Mouse (Mus musculus) stomach, postnatal 0 days (tissue): ENCODE measurements at regions not wholly inside any gene's neighbourhood (a gene's known extent, or its start where the extent isn't known, plus 50 kb on each side); places are given as distances from the start of the nearest gene placed in this dataset.

Experiments
- ATAC-seq: fragments of 200-750 bp; cut with Nextera tagmentation; 2 replicates; pipeline ENCODE4 v1.8.0; 2017; ENCODE audit not compliant: low FRiP score, low TSS enrichment
- DNase-seq: peaks from one replicate; pipeline ENCODE4 v3.0.0-alpha.2; 2016; ENCODE audit warnings: low spot score
- H3K27ac ChIP-seq: fragments of 300-500 bp; sonication (generic); replicated peaks from 2 replicates; pipeline ENCODE4 v1.5.1; 2014; ENCODE audit warnings: mild to moderate bottlenecking, control low read depth
- H3K27me3 ChIP-seq: fragments of 300-500 bp; sonication (generic); 2 replicates; pipeline ENCODE4 v1.6.1; 2014; ENCODE audit warnings: low read length; ENCODE audit not compliant: control insufficient read depth, insufficient read depth
- H3K36me3 ChIP-seq: fragments of 300-500 bp; sonication (generic); 2 replicates; pipeline ENCODE4 v1.6.1; 2014; ENCODE audit warnings: low read length, mixed read lengths; ENCODE audit not compliant: control insufficient read depth, insufficient read depth
- H3K4me1 ChIP-seq: fragments of 300-500 bp; sonication (generic); replicated peaks from 2 replicates; pipeline ENCODE4 v1.6.1; 2014; ENCODE audit warnings: antibody characterized with exemption; ENCODE audit not compliant: control insufficient read depth, insufficient read depth
- H3K4me2 ChIP-seq: fragments of 300-500 bp; sonication (generic); replicated peaks from 2 replicates; pipeline ENCODE4 v1.6.1; 2014; ENCODE audit warnings: low read depth, mild to moderate bottlenecking, control low read depth, moderate library complexity
- H3K4me3 ChIP-seq: fragments of 300-500 bp; sonication (generic); 2 replicates; pipeline ENCODE4 v1.5.1; 2014; ENCODE audit warnings: low read depth, low read length, control low read depth
- H3K9ac ChIP-seq: fragments of 300-500 bp; sonication (generic); 2 replicates; pipeline ENCODE4 v1.6.1; 2014; ENCODE audit warnings: mild to moderate bottlenecking, low read length, control low read depth, mixed read lengths
- H3K9me3 ChIP-seq: fragments of 300-500 bp; sonication (generic); 2 replicates; pipeline ENCODE4 v1.6.1; 2016; ENCODE audit warnings: low read length; ENCODE audit not compliant: control insufficient read depth
- CTCF ChIP-seq: IDR thresholded peaks from 2 replicates; pipeline ENCODE4 v1.5.1; 2016; ENCODE audit warnings: antibody characterized with exemption, low read depth, mild to moderate bottlenecking, moderate library complexity
- EP300 ChIP-seq: optimal IDR thresholded peaks from 2 replicates; pipeline ENCODE3; 2016; ENCODE audit warnings: antibody characterized with exemption
- WGBS: fragments of 180-500 bp; shearing (Covaris S2); extraction: QIAGEN DNeasy Blood & Tissue Kit; methylation state at CpG from one replicate; pipeline ENCODE4 v1.1.7; 2014; 5-methylcytosine and 5-hydroxymethylcytosine counted together

DNA sequence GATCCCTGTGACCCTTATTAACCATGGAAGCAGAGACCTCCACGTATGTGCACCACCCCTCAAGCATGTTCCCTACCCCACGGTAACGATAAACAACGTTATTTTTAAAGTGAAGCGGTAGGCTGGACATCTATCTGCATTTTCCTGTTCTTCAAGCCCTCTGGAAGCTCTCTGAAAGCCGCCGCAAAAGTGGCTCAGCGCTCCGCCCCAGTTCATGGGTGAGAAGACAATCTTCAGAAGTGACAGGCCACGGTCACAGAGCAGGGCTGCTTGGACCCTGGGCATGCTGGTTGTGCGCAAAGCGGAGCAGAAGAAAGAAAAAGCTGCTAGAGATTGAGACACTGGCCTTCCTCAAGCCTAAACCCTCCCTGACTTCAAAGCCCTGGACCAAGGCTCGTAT lies 90.5 kb downstream of the Zfp36l2 start:
- no peak for ATAC-seq
- 73% methylated on average over 13 of the region's 13 CpGs for WGBS

DNA sequence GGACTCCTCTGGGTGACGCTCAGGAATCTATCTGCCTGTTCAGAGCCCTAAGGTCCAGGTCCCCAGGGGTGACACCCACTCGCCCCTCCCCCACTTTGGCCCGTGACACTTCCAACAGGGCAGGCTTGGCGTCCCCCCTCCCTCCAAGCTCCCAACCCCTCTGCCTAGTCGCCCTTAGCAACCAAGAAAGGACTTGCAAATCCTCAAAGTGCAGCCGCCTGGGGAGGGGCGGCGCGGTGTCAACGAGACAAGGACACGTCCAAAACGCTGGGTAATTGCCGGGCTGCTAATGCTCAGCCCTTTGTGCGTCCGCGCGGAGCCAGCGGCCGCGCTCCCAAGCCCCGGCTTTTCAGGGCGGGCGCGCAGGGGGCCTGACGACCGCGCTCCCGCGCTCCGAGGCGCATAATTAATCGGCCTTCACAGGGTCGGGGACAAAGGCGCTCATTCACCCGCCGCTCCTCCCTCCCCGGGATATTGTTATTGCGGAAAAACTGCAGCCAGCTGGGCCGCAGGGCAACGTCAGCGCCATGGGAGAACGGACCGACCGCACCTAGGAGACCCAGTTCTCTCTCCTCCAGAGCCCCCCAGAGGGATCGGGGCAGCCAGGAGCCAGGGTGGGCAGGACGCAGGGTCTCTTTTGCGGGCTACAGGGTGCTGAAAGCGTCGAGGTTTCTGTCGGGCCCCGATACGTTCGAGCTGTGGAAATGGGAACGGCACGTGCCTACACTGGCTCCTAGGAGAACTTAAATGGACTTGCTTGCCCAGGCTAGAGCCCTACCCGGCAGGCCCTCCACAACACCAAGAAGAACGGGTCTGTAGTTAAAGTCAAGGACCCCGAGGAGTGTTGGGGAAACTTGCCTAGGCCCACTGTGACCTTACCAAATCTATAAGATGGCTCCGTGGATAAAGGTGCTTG lies 91.1 kb downstream of the Zfp36l2 start:
- Histone ChIP-seq H3K36me3 (no peaks in the 10 kb centered on the region), H3K4me2 (peak overlapping the region; percentile 70), H3K9ac (peak overlapping the region; percentile 61), H3K9me3 (no peaks in the 10 kb centered on the region), H3K27me3 (no peaks in the 10 kb centered on the region), H3K4me3 (peak overlapping the region; percentile 34), H3K27ac (peak overlapping the region; percentile 49; the same call in 1 of the 2 replicates), H3K4me1 (peaks cover 5% of the 10 kb centered on the region)
- ATAC-seq: peak; percentile 65; the same call in 1 of the 2 replicates
- peak; percentile 68 for DNase-seq
- WGBS: 7% methylated on average over 59 of the region's 59 CpGs
- TF ChIP-seq EP300 (no peak), CTCF (no peak)

More for the DNA sequence above, 90.5 kb downstream of the Zfp36l2 start:
- Histone ChIP-seq H3K27me3 (no peaks in the 10 kb centered on the region), H3K4me2 (no peak overlapping the region), H3K9me3 (no peaks in the 10 kb centered on the region), H3K4me3 (no peak overlapping the region), H3K36me3 (no peaks in the 10 kb centered on the region), H3K4me1 (peaks cover 5% of the 10 kb centered on the region), H3K9ac (no peak overlapping the region), H3K27ac (0 out of 2 replicates have a peak overlapping the region, but pooled peaks have one; percentile 40)
- no peak for TF ChIP-seq CTCF
- TF ChIP-seq EP300: no peak
- no peak for DNase-seq

DNA sequence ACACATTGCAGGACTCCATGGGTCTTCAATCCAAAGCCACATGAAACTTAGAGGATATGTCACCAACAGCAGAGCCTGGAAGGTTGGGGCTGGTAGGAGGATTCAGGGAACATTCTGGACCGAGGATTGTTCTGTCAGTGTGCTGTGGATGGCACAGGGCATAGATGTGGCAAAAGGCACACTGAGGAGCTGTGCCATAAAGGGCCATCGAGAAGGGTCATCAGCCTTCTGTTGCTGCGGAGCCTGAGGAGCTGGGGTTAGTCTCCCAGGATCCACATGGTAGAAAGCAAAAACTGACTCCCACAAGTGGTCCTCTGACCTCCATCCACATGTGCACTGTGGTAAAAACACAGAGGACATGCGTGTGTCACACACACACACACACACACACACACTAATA lies 91.9 kb downstream of the Zfp36l2 start:
- Histone ChIP-seq H3K27me3 (no peaks in the 10 kb centered on the region), H3K4me3 (no peak overlapping the region), H3K9ac (no peak overlapping the region), H3K4me1 (peaks cover 5% of the 10 kb centered on the region), H3K9me3 (no peaks in the 10 kb centered on the region), H3K36me3 (no peaks in the 10 kb centered on the region), H3K27ac (no peak overlapping the region), H3K4me2 (no peak overlapping the region)
- DNase-seq (no peak), ATAC-seq (no peak)
- WGBS: 60% methylated on average over 4 of the region's 4 CpGs
- no peak for TF ChIP-seq EP300
- TF ChIP-seq CTCF: no peak

DNA sequence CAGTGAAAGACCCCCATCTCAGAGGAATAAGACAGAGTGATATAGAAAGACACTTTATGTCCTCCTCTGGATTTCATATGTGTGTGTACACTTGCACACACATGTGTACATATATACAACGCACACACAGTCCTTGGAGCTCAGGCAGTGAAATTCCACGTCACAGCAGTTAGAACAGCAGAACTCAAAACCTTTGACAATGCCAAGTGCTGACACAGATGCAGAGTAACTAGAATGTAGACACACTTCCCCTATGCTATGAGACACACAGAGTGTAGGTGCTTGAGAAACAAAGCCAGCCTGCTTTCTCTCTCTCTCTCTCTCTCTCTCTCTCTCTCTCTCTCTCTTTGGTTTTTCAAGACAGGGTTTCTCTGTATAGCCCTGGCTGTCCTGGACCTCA lies 92.7 kb downstream of the Zfp36l2 start:
- Histone ChIP-seq H3K4me1 (peaks cover 5% of the 10 kb centered on the region), H3K4me2 (no peak overlapping the region), H3K9me3 (no peaks in the 10 kb centered on the region), H3K27ac (no peak overlapping the region), H3K36me3 (no peaks in the 10 kb centered on the region), H3K4me3 (no peak overlapping the region), H3K9ac (no peak overlapping the region), H3K27me3 (no peaks in the 10 kb centered on the region)
- ATAC-seq (no peak), DNase-seq (no peak)
- TF ChIP-seq EP300: no peak
- TF ChIP-seq CTCF: no peak
- 66% methylated on average over 2 of the region's 2 CpGs for WGBS

DNA sequence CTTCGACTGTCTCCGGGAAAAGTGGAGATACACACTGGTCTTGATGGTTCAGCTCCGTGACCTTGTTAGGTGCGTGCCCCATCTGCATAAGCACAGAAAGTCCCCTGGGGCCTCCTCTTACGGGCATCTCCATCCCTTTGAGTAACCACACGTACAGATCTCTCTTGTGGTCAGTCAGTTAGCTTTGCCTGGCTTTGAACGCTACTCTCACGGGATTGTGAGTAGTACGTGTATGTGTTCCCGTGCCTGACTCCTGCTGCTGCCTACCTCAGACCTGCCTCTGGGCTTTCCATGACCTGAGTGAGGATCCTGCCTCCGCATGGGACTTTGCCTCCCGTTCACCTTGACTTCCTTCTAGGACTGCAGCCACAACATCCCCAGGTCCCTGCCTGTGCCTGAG lies 101.4 kb downstream of the Zfp36l2 start:
- no peak for DNase-seq
- Histone ChIP-seq H3K4me3 (no peak overlapping the region), H3K9me3 (no peaks in the 10 kb centered on the region), H3K4me1 (peaks cover 16% of the 10 kb centered on the region), H3K27me3 (no peaks in the 10 kb centered on the region), H3K9ac (no peak overlapping the region), H3K36me3 (no peaks in the 10 kb centered on the region), H3K4me2 (no peak overlapping the region), H3K27ac (peak overlapping the region; percentile 83)
- TF ChIP-seq EP300: no peak
- no peak for TF ChIP-seq CTCF
- ATAC-seq: no peak
- 87% methylated on average over 12 of the region's 12 CpGs for WGBS

DNA sequence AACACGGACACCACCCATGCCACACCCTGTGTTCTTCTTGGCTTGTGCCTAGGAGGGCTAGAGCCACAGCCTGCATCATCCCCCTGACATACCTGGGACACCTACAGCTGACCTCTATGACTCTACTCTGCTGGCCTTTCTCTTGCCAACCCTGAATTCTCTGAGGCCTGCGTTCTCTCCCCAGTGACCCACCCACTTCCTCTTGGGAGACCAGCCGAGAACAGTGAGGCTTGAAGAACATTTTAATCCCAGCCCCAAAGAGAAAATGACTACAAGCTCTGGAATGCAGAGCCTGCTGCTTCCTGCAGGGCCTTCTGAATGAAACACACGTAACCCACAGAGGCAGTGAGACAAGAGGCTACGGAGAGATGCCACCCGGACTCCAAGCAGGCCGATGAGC lies 102.0 kb downstream of the Zfp36l2 start:
- no peak overlapping the region for H3K9ac ChIP-seq

More for the DNA sequence above, 102.0 kb downstream of the Zfp36l2 start:
- DNase-seq (no peak), ATAC-seq (peak; percentile 69)
- no peaks in the 10 kb centered on the region for H3K27me3 ChIP-seq
- no peak overlapping the region for H3K4me3 ChIP-seq
- 24% methylated on average over 7 of the region's 7 CpGs for WGBS
- no peak overlapping the region for H3K4me2 ChIP-seq
- no peaks in the 10 kb centered on the region for H3K36me3 ChIP-seq
- peaks cover 16% of the 10 kb centered on the region for H3K4me1 ChIP-seq
- TF ChIP-seq EP300 (no peak), CTCF (peak; percentile 19; the same call in 1 of the 2 replicates)
- no peaks in the 10 kb centered on the region for H3K9me3 ChIP-seq
- peak overlapping the region; percentile 83 for H3K27ac ChIP-seq
